Mouse (Mus musculus) ovary, postnatal 36 days (tissue): Measurements from ENCODE around the gene Ppm1e.
"Not testable (repeated sequence)": the region's sequence is repeated elsewhere in the genome, so short reads cannot be mapped to it uniquely, and the experiment has no call there.

Source experiments
- DNase-seq: peaks from one replicate; pipeline ENCODE4 v3.0.0; 2022; ENCODE audit warnings: low spot score, mixed read lengths

Gene Ppm1e

GRCm38 (mm10) chr11:87309329-87310074, 49.3 kb downstream of the Ppm1e start:
- no peak for DNase-seq

DNA sequence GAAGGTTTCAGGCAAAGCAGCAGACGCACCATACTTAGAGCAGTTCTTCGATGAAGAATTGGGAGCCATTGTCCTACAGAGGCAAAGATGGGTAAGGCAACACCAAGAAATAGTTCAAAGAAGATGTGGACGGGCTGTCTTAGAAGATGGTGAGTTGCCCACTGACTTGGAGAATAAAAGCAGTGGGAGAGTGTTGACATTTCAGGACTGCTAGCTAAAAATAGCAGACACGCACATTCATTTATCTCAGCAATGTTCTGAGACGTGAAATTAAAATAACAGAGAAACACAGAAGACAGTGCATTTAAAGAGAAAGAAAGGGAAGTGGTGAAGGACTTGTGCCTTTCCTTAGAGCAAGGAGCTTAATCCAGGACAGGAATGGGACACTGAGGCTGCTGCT, 59.8 kb downstream of the Ppm1e start:
- no peak for DNase-seq

DNA sequence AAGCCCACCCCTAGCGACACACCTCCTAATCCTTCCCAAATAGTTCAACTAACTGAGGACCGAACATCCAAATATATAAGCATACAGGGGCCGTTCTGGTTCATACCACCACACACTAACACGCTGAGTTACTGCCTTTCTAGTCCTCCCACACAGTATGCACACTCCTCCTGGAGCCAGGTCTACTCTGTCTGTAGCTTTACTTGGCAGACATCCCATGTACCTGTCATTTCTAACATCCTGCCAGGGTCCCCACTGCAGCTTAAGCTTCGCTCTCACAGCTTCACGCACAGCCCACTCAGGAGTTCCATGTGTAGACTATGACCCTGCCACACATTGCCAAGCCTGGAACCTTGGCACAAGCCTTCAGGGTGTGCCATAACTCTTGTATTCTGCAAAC, 62.4 kb downstream of the Ppm1e start:
- DNase-seq: no peak

- DNase-seq: no peak
Measured at GRCm38 (mm10) chr11:87295636-87296035, 63.2 kb downstream of the Ppm1e start.

DNA sequence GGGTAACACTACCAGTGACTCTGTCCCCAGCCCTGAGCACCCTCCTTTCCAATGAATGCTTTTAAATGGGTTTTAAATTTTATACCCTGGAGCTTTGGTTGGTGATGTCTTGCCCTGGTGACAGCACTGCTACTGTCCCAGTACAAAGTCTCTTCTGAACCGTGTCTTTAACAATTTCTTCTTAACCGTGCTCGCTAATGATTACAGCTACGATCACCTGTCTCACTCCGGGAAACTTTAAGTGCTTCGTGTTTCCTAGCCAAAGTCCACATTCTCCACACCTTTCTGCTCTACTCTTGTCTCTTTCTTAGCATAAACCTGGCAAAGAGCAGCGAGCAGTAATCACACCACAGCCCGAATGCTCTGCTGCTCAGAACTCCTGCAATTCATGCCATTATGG, 69.5 kb downstream of the Ppm1e start:
- DNase-seq: no peak

- no peak for DNase-seq
Measured at GRCm38 (mm10) chr11:87286194-87286593, 72.6 kb downstream of the Ppm1e start.

DNA sequence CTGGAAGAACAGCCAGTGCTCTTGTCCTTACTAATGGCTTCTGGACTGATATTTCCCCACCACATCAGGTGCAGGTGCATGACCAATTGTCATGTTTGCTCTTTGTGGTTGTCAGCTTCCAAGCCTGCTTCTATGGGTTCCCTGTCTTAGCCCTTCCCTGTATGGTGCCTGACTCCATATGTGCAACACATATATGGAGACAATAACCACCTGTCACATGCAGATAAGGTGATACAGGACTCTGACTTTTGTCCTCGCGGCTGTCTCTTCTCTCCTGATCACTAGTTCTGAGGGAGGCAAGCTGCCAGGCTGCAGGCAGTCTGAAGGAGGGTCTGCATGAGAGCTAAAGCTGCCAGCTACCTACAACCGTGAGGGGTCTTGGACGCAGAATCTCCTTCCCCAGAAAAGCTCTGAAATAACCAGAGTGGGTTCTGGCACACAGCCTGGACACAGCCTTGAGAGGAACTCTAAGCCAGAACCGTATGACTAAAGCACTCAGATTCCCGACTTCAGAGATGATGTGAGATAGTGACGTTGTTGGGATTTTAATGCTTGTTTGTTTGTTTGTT, 76.8 kb downstream of the Ppm1e start:
- no peak for DNase-seq

- DNase-seq: no peak
Measured at GRCm38 (mm10) chr11:87279461-87279860, 79.4 kb downstream of the Ppm1e start.

DNA sequence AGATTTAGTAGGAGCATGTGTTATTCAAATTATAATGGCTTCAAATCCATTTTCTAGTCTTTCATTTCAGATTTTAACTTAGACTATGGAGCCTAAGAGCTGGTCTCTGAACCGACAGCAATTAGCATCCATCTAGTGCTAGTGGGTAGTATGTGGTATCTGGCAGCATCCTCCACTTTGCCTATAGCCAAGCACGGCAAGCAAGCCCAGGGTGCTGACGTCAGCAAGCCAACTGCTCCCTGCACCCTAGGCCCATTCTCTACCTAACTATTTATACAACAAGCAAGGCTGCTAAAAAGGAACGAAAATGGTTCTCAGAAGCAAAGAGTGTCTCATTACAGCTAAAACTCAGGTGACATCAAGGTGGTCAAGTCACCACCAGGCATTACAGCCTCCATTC, 80.0 kb downstream of the Ppm1e start:
- DNase-seq: no peak

- no peak for DNase-seq
Measured at GRCm38 (mm10) chr11:87276240-87276985, 82.4 kb downstream of the Ppm1e start.

DNA sequence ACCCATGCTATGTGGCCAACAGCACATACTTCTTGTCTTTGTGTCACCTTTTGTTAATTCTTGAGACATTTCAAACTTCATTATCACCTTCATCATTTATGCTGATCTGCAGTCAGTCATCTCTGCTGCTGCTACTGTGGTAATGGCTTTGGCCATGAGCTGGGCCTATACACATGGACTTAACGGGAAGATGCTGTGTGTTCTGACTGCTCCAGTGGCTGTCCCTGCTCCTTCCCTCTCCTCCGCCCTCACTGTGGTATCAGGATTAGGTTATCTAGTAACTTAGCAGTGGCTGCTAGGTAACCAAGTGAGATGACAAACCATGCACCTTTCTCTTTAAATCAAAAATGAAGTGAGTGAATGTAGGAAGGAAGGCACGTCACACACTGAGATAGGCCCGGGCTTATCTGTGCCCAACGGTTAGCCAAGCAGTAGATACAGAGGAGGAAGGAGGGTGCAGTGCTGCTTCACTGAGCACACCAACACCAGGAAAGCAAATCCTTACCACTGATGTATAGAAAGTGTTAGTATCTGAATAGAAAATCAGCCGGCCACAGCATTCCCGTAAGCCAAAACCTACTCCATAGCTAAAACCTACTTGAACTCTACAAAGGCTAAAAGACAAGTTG, 83.3 kb downstream of the Ppm1e start:
- no peak for DNase-seq

GRCm38 (mm10) chr11:87272725-87273124, 86.1 kb downstream of the Ppm1e start:
- no peak for DNase-seq

DNA sequence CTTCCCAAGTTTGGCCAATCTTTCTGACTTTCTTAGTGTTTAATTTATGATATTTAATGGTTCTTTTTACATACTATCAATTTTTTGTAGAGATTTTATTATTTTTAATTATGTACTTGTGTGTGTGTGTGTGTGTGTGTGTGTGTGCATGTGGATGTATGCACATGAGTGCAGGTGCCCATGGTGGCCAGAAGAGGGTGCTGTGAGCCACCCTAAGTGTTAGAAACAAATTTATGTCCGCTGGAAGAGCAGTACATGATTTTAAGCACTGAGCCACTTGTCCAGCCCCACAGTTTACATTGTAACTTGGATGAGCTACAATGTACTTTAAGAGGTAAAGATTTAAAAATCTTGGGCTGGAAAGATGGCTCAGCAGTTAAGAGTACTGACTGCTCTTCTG, 87.3 kb downstream of the Ppm1e start:
- DNase-seq: no peak

DNA sequence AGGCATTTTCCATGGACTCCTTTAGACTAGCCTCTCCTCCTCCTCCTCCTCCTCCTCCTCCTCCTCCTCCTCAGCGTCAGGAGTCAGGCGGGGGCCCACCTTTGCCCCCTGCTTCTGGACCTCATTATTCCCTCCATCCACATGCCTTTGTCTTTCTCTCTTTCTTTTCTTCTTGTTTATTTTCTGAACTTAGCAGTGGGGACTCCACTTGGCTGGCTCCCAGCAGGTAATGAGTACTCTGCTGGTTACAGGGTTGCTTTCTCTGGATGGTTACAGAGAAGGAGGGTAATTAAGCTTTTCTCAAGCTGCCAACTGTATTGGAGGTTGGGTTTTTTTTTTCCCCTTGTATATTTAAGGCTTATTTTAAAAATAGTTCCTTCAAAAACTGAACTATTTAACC, 87.9 kb downstream of the Ppm1e start:
- DNase-seq: no peak

GRCm38 (mm10) chr11:87270446-87270845, 88.4 kb downstream of the Ppm1e start:
- no peak for DNase-seq

DNA sequence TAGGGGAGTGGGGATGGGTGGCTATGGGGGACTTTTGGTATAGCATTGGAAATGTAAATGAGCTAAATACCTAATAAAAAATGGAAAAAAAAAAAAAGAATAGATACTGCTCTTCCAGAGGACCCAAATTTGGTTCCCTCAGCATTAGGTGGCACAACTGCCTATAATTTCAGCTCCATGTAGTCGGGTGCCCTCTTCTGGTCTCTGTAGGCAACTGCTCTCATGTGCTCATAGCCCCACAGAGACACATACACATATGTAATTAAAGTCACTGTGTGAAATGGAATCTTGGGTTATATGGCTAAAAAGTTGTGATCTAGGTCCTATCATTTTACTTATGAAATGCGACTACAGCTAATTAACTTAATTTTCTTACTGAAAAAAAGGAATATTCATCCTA, 90.0 kb downstream of the Ppm1e start:
- no peak for DNase-seq

- DNase-seq: no peak
Measured at GRCm38 (mm10) chr11:87266246-87266645, 92.6 kb downstream of the Ppm1e start.

DNA sequence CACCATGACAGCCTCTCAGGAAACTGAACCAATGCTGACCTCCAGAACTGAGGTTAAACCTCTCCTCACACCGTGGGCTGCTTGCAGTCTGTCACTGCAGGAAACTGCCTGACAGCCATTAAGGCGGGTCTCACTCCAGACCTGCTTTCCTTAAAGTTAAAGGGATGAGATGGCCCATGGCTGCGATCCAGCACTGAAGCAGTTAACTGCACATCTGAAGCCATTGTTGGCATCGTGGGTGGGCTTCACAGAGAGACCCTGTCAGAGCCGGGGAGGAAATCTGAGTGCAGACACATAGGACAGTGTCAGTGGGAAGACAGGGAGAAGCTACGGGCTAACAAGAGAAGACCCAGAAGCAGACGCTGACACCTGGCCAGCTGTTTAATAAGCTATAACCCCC, 94.9 kb downstream of the Ppm1e start:
- DNase-seq: no peak

GRCm38 (mm10) chr11:87261705-87262104, 97.1 kb downstream of the Ppm1e start:
- DNase-seq: not testable (repeated sequence)

- DNase-seq: no peak
Measured at GRCm38 (mm10) chr11:87259792-87260191, 99.0 kb downstream of the Ppm1e start.

DNA sequence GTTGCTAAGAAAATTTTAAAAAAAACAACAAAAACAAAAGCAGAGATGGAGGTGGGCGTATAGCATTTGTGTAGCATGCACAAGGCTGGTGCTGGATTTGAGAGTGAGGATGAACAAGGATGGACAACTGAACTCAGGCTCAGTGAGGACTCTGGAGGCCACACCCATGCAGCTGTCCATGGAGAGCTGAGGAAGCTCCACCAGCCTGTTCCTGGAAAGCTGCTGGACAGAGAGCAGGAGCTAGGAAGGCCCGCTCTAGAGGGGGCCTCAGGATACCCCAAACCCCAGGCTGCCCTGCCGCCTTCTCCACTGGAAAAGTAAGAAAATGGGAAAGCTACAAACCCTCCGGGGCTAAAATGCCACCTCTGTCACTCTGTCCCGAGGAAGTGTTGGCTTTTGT, 101.5 kb downstream of the Ppm1e start:
- no peak for DNase-seq

DNA sequence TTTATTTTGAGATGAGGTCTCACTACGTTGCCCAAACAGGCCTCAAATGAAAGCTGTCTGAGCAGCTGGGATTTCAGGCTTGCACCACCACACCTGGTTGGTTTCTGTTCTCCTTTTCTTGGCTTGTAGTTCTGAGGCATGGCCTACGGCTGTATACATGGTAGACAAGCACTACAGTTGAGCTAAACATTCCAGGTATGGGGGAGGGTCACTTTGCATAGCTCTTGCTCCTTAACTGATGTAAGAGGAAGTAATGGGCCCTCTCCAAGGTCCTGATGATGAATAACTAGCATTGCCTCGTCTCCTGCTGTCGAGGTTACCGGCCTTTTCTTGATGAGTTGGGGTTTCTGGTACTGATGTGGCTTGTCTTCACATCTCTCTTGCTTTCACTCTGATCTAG, 104.7 kb downstream of the Ppm1e start:
- no peak for DNase-seq

- DNase-seq: no peak
Measured at GRCm38 (mm10) chr11:87253294-87253693, 105.5 kb downstream of the Ppm1e start.
